Mouse (Mus musculus): Measurements from ENCODE around the gene Mecom.

Gene Mecom

GRCm38 (mm10) chr3:30104515-30105098 is 443.2 kb downstream of the Mecom start:
- DNase-seq (ENCODE audit: low spot score in 2 of 2) = no peak

- no peak for DNase-seq (ENCODE audit: low spot score in 2 of 2)
These were observed 446.7 kb downstream of the Mecom start for GRCm38 (mm10) chr3:30101146-30101545.

GRCm38 (mm10) chr3:30097713-30098112 is 450.1 kb downstream of the Mecom start:
- DNase-seq (ENCODE audit: low spot score in 2 of 2) = no peak

GRCm38 (mm10) chr3:30097129-30097528 is 450.7 kb downstream of the Mecom start:
- DNase-seq (ENCODE audit: low spot score in 2 of 2) = no peak

- no peak for DNase-seq (ENCODE audit: low spot score in 2 of 2)
These were observed 454.8 kb downstream of the Mecom start for GRCm38 (mm10) chr3:30093005-30093404.

- no peak for DNase-seq (ENCODE audit: low spot score in 2 of 2)
These were observed 455.3 kb downstream of the Mecom start for GRCm38 (mm10) chr3:30092481-30092880.

GRCm38 (mm10) chr3:30091860-30092259 is 455.9 kb downstream of the Mecom start:
- no peak for DNase-seq (ENCODE audit: low spot score in 2 of 2)

GRCm38 (mm10) chr3:30091401-30091800 is 456.4 kb downstream of the Mecom start:
- no peak for DNase-seq (ENCODE audit: low spot score in 2 of 2)

- no peak for DNase-seq (ENCODE audit: low spot score in 2 of 2)
These were observed 461.7 kb downstream of the Mecom start for GRCm38 (mm10) chr3:30086139-30086538.

- no peak for DNase-seq (ENCODE audit: low spot score in 2 of 2)
These were observed 464.0 kb downstream of the Mecom start for GRCm38 (mm10) chr3:30083842-30084241.

- DNase-seq (ENCODE audit: low spot score in 2 of 2) = no peak
These were observed 464.5 kb downstream of the Mecom start for GRCm38 (mm10) chr3:30083268-30083667.

GRCm38 (mm10) chr3:30080827-30081226 is 467.0 kb downstream of the Mecom start:
- no peak for DNase-seq (ENCODE audit: low spot score in 2 of 2)

- no peak for DNase-seq (ENCODE audit: low spot score in 2 of 2)
These were observed 471.3 kb downstream of the Mecom start for GRCm38 (mm10) chr3:30076522-30076921.

- no peak for DNase-seq (ENCODE audit: low spot score in 2 of 2)
These were observed 476.5 kb downstream of the Mecom start for GRCm38 (mm10) chr3:30071271-30071670.

GRCm38 (mm10) chr3:30066519-30066918 is 481.3 kb downstream of the Mecom start:
- DNase-seq (ENCODE audit: low spot score in 2 of 2) = no peak

GRCm38 (mm10) chr3:30060058-30060457 is 487.8 kb downstream of the Mecom start:
- no peak for DNase-seq (ENCODE audit: low spot score in 2 of 2)

- DNase-seq (ENCODE audit: low spot score in 2 of 2) = no peak
These were observed 488.2 kb downstream of the Mecom start for GRCm38 (mm10) chr3:30059615-30060014.

GRCm38 (mm10) chr3:30051287-30051686 is 496.5 kb downstream of the Mecom start:
- DNase-seq (ENCODE audit: low spot score in 2 of 2) = no peak

- DNase-seq (ENCODE audit: low spot score in 2 of 2) = no peak
These were observed 497.0 kb downstream of the Mecom start for GRCm38 (mm10) chr3:30050795-30051194.

- DNase-seq (ENCODE audit: low spot score in 2 of 2) = no peak
These were observed 499.0 kb downstream of the Mecom start for GRCm38 (mm10) chr3:30048792-30049191.

GRCm38 (mm10) chr3:30048157-30048556 is 499.7 kb downstream of the Mecom start:
- no peak for DNase-seq (ENCODE audit: low spot score in 2 of 2)

- DNase-seq (ENCODE audit: low spot score in 2 of 2) = no peak
These were observed 504.3 kb downstream of the Mecom start for GRCm38 (mm10) chr3:30043525-30043924.

- no peak for DNase-seq (ENCODE audit: low spot score in 2 of 2)
These were observed 509.3 kb downstream of the Mecom start for GRCm38 (mm10) chr3:30038545-30038944.

- no peak for DNase-seq (ENCODE audit: low spot score in 2 of 2)
These were observed 527.8 kb downstream of the Mecom start for GRCm38 (mm10) chr3:30019961-30020360.

Measured in spleen, postnatal 4 days (tissue).